Mouse (Mus musculus): Measurements from ENCODE around the gene Nktr.

- no peak for TF ChIP-seq POLR2A (IDR thresholded peaks at IDR 0.05; ENCODE audit: borderline replicate concordance, extremely low read depth, insufficient read depth, insufficient read length, poor library complexity, severe bottlenecking)
- peak; percentile 85 for TF ChIP-seq CTCF (IDR thresholded peaks at IDR 0.05; ENCODE audit: borderline replicate concordance, extremely low read depth, insufficient read depth, insufficient read length)
Measured at GRCm38 (mm10) chr9:121679549-121679948, 39.4 kb upstream of the Nktr start.
